Mouse (Mus musculus): ENCODE measurements at regions not wholly inside any gene's neighbourhood (a gene's known extent, or its start where the extent isn't known, plus 50 kb on each side); places are given as distances from the start of the nearest gene placed in this dataset.
"Not testable (repeated sequence)": the region's sequence is repeated elsewhere in the genome, so short reads cannot be mapped to it uniquely, and the experiment has no call there.

- no peaks in the 10 kb centered on the region for H3K27me3 ChIP-seq (ENCODE audit: insufficient read depth, low read length)
- DNase-seq (ENCODE audit: low spot score) (no peak), ATAC-seq (ENCODE audit: extremely low read depth, insufficient number of reproducible peaks, low FRiP score, poor library complexity, severe bottlenecking) (no peak)
- H3K4me1 ChIP-seq (ENCODE audit: insufficient read depth, low read depth, low read length) = no peaks in the 10 kb centered on the region
- H3K36me3 ChIP-seq (replicated peaks) = no peaks in the 10 kb centered on the region
- no peak for TF ChIP-seq GATA1 (IDR thresholded peaks at IDR 0.05; ENCODE audit: borderline replicate concordance, low read length)
- TF ChIP-seq POLR2AphosphoS5 (IDR thresholded peaks at IDR 0.05; ENCODE audit: insufficient replicate concordance, low read depth, low read length) = no peak
- no peak for TF ChIP-seq GATA2 (IDR thresholded peaks at IDR 0.05; ENCODE audit: borderline replicate concordance, low read depth, low read length)
- TF ChIP-seq CTCF (IDR thresholded peaks at IDR 0.05; ENCODE audit: low read depth, low read length) = no peak
- TF ChIP-seq TAL1 (conservative IDR thresholded peaks at IDR 0.05; ENCODE audit: low read depth, low read length) = no peak
- H3K9me3 ChIP-seq (replicated peaks) = no peaks in the 10 kb centered on the region
- no peak overlapping the region for H3K4me3 ChIP-seq (ENCODE audit: low read depth, low read length)
Observed at GRCm38 (mm10) chr6:103809986-103810341, 299.6 kb downstream of the Chl1 start.

DNA sequence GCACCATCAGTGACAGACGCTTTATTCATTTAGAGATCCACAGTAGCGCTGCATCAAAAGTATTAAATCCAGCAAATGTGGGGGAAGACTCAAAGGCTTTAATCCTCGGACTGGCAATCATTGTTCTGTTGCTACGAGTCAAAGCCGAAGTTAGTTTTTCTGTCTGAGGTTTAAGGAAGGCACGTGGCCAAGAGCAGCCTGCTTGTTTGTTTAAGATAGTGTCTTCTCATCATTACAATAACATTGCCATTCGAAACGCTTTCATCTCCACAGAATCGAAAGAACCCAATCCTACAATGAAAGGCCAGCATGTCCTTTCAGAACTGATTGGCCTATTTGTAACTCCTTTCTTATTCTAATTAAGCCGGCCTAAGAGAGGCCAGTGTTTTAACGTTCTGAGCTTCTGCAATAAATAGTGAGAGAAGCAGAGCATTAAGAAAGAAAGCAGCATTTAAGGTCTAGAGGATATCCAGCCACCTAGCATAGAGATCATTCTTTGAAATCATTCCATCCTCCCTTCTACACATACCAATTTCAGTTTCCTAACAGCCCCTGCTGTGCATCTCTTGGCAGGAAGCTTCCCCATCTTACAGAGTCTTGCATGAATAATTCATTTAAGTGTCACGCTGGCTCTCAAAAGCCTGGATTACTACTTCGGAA is 300.1 kb downstream of the Chl1 start:
- Histone ChIP-seq H3K9me3 (replicated peaks) (no peaks in the 10 kb centered on the region), H3K4me1 (ENCODE audit: insufficient read depth, low read depth, low read length) (no peaks in the 10 kb centered on the region), H3K27me3 (ENCODE audit: insufficient read depth, low read length) (no peaks in the 10 kb centered on the region), H3K4me3 (ENCODE audit: low read depth, low read length) (no peak overlapping the region), H3K36me3 (replicated peaks) (no peaks in the 10 kb centered on the region)
- no peak for TF ChIP-seq TAL1 (conservative IDR thresholded peaks at IDR 0.05; ENCODE audit: low read depth, low read length)
- no peak for TF ChIP-seq GATA1 (IDR thresholded peaks at IDR 0.05; ENCODE audit: borderline replicate concordance, low read length)
- DNase-seq (ENCODE audit: low spot score) (no peak), ATAC-seq (ENCODE audit: extremely low read depth, insufficient number of reproducible peaks, low FRiP score, poor library complexity, severe bottlenecking) (no peak)

DNA sequence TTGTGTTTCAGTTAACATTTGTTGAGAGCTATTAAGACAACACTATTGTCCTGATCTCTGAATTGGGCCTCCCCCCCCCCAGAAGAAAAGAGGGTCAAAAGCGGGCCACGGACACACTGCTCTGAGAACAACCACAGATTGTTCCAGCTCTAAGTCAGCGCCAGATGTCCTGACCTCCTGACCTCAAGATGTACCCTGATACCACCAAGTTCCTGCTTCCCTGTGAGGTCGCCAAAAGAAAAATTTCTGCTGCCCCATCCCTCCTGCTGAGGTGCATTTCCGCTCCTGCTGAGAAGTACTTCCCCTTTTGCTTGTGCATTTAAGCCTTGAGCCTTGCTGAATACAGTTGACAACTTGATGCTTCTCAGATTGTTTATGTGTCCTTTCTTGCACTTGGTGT is 306.0 kb downstream of the Chl1 start:
- not testable (repeated sequence) for DNase-seq (ENCODE audit: low spot score); ATAC-seq (ENCODE audit: extremely low read depth, insufficient number of reproducible peaks, low FRiP score, poor library complexity, severe bottlenecking); H3K4me1 ChIP-seq (ENCODE audit: insufficient read depth, low read depth, low read length); H3K36me3 ChIP-seq (replicated peaks); H3K9me3 ChIP-seq (replicated peaks); H3K4me3 ChIP-seq (ENCODE audit: low read depth, low read length); H3K27me3 ChIP-seq (ENCODE audit: insufficient read depth, low read length)

GRCm38 (mm10) chr6:103826042-103826441 is 315.7 kb downstream of the Chl1 start:
- Histone ChIP-seq H3K9me3 (replicated peaks) (peaks cover 5% of the 10 kb centered on the region; the same call in 1 of the 2 replicates), H3K4me3 (ENCODE audit: low read depth, low read length) (no peak overlapping the region), H3K36me3 (replicated peaks) (no peaks in the 10 kb centered on the region), H3K4me1 (ENCODE audit: insufficient read depth, low read depth, low read length) (no peaks in the 10 kb centered on the region), H3K27me3 (ENCODE audit: insufficient read depth, low read length) (no peaks in the 10 kb centered on the region)
- ATAC-seq (ENCODE audit: extremely low read depth, insufficient number of reproducible peaks, low FRiP score, poor library complexity, severe bottlenecking) (no peak), DNase-seq (ENCODE audit: low spot score) (no peak)
- TF ChIP-seq GATA2 (IDR thresholded peaks at IDR 0.05; ENCODE audit: borderline replicate concordance, low read depth, low read length) (no peak), GATA1 (IDR thresholded peaks at IDR 0.05; ENCODE audit: borderline replicate concordance, low read length) (no peak), CTCF (IDR thresholded peaks at IDR 0.05; ENCODE audit: low read depth, low read length) (no peak), POLR2AphosphoS5 (IDR thresholded peaks at IDR 0.05; ENCODE audit: insufficient replicate concordance, low read depth, low read length) (no peak), TAL1 (conservative IDR thresholded peaks at IDR 0.05; ENCODE audit: low read depth, low read length) (no peak)

DNA sequence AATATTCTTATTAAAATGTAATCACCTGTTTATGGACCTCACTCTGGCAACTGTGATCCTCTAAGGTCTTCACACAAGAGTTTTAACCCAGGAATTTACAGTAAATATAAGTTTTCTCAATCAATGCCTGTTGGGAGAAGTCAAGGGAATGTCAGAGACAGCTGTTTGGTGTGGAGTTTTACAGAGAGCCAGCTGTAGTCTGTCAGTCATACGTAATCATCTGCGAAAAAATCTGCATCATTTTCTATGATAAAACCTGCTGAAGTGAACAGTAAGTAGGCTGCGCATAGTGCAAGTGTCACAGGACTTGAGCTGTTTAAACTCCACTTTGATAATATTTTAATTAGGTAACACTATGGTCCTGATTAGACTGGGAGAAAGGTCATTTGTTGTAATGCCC is 317.2 kb downstream of the Chl1 start:
- Histone ChIP-seq H3K9me3 (replicated peaks) (peaks cover 7% of the 10 kb centered on the region; the same call in 1 of the 2 replicates), H3K4me3 (ENCODE audit: low read depth, low read length) (no peak overlapping the region), H3K27me3 (ENCODE audit: insufficient read depth, low read length) (no peaks in the 10 kb centered on the region), H3K4me1 (ENCODE audit: insufficient read depth, low read depth, low read length) (no peaks in the 10 kb centered on the region), H3K36me3 (replicated peaks) (no peaks in the 10 kb centered on the region)
- no peak for TF ChIP-seq CTCF (IDR thresholded peaks at IDR 0.05; ENCODE audit: low read depth, low read length)
- ATAC-seq (ENCODE audit: extremely low read depth, insufficient number of reproducible peaks, low FRiP score, poor library complexity, severe bottlenecking) = no peak
- DNase-seq (ENCODE audit: low spot score) = no peak

- Histone ChIP-seq H3K9me3 (replicated peaks) (peaks cover 7% of the 10 kb centered on the region; the same call in 1 of the 2 replicates), H3K27me3 (ENCODE audit: insufficient read depth, low read length) (no peaks in the 10 kb centered on the region), H3K4me3 (ENCODE audit: low read depth, low read length) (no peak overlapping the region), H3K4me1 (ENCODE audit: insufficient read depth, low read depth, low read length) (no peaks in the 10 kb centered on the region), H3K36me3 (replicated peaks) (no peaks in the 10 kb centered on the region)
- TF ChIP-seq GATA1 (IDR thresholded peaks at IDR 0.05; ENCODE audit: borderline replicate concordance, low read length) = no peak
- TF ChIP-seq GATA2 (IDR thresholded peaks at IDR 0.05; ENCODE audit: borderline replicate concordance, low read depth, low read length) = no peak
- no peak for TF ChIP-seq CTCF (IDR thresholded peaks at IDR 0.05; ENCODE audit: low read depth, low read length)
- TF ChIP-seq POLR2AphosphoS5 (IDR thresholded peaks at IDR 0.05; ENCODE audit: insufficient replicate concordance, low read depth, low read length) = no peak
- TF ChIP-seq TAL1 (conservative IDR thresholded peaks at IDR 0.05; ENCODE audit: low read depth, low read length) = no peak
- no peak for DNase-seq (ENCODE audit: low spot score)
- ATAC-seq (ENCODE audit: extremely low read depth, insufficient number of reproducible peaks, low FRiP score, poor library complexity, severe bottlenecking) = no peak
Observed at GRCm38 (mm10) chr6:103828866-103829265, 318.5 kb downstream of the Chl1 start.

GRCm38 (mm10) chr6:103832301-103832700 is 321.9 kb downstream of the Chl1 start:
- Histone ChIP-seq H3K36me3 (replicated peaks) (no peaks in the 10 kb centered on the region), H3K4me3 (ENCODE audit: low read depth, low read length) (no peak overlapping the region), H3K27me3 (ENCODE audit: insufficient read depth, low read length) (no peaks in the 10 kb centered on the region), H3K4me1 (ENCODE audit: insufficient read depth, low read depth, low read length) (no peaks in the 10 kb centered on the region), H3K9me3 (replicated peaks) (peaks cover 13% of the 10 kb centered on the region)
- ATAC-seq (ENCODE audit: extremely low read depth, insufficient number of reproducible peaks, low FRiP score, poor library complexity, severe bottlenecking) = no peak
- TF ChIP-seq GATA1 (IDR thresholded peaks at IDR 0.05; ENCODE audit: borderline replicate concordance, low read length) = no peak
- no peak for TF ChIP-seq GATA2 (IDR thresholded peaks at IDR 0.05; ENCODE audit: borderline replicate concordance, low read depth, low read length)
- no peak for DNase-seq (ENCODE audit: low spot score)

Measured in G1E (cell line).